Mouse (Mus musculus): ENCODE measurements around the gene Hist1h2bc.
"Not testable (repeated sequence)": the region's sequence is repeated elsewhere in the genome, so short reads cannot be mapped to it uniquely, and the experiment has no call there.

The Hist1h2bc gene

GRCm38 (mm10) chr13:23700786-23701520 is 17.0 kb downstream of the Hist1h2bc start:
- peak; percentile 57 for DNase-seq

DNA sequence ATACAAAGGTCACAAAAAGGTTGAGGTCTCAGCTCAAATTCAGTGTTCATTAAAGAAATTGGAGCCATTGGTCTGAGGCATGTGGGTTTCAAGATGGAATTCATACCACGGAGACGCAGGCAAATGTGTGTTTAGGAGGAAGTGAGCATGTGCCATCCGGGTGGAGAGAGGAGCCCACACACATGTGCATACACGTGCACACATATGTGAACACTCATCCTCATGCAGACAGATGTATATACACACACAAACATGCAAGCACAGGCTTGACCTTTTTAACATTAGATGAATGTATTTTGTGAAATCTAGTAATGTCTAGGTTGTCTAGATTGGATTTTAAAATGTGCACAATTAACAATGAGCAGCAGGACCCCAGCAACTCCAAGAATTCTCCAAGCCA is 18.2 kb downstream of the Hist1h2bc start:
- DNase-seq, result no peak

DNA sequence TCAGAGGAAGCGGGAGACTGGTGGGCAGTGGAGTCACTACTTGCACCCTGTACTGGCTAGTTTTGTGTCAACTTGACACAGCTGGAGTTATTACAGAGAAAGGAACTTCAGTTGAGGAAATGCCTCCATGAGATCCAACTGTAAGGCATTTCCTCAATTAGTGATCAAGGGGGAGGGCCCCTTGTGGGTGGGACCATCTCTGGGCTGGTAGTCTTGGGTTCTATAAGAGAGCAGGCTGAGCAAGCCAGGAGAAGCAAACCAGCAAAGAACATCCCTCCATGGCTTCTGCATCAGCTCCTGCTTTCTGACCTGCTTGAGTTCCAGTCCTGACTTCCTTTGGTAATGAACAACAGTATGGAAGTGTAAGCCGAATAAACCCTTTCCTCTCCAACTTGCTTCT is 18.8 kb downstream of the Hist1h2bc start:
- DNase-seq, result not testable (repeated sequence)

GRCm38 (mm10) chr13:23705751-23706356 is 21.9 kb downstream of the Hist1h2bc start:
- DNase-seq, result no peak

DNA sequence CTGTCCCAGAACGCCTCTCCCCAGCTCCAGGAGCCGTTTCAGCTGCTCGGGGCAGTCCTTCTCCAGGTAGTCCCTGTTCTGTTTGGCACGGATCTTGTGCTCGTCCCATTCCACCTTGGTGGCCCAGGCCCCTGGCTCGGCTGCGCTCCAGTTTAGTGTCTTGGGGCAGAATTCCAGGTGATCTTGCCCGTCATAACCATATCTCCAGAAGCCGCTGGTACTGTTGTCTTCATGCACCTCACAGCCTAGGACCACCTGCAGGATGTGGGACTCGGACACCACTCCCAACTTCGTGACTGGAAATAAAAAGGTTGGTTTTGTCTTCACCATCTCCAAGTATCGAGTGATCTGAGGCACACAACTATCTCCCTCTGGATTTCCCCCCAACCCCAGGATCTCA is 22.8 kb downstream of the Hist1h2bc start:
- DNase-seq, result no peak

GRCm38 (mm10) chr13:23708041-23708440 is 24.0 kb downstream of the Hist1h2bc start:
- DNase-seq, result no peak

GRCm38 (mm10) chr13:23708654-23709053 is 24.7 kb downstream of the Hist1h2bc start:
- DNase-seq, result no peak

- no peak for DNase-seq
Observed at GRCm38 (mm10) chr13:23709714-23710373, 25.8 kb downstream of the Hist1h2bc start.

DNA sequence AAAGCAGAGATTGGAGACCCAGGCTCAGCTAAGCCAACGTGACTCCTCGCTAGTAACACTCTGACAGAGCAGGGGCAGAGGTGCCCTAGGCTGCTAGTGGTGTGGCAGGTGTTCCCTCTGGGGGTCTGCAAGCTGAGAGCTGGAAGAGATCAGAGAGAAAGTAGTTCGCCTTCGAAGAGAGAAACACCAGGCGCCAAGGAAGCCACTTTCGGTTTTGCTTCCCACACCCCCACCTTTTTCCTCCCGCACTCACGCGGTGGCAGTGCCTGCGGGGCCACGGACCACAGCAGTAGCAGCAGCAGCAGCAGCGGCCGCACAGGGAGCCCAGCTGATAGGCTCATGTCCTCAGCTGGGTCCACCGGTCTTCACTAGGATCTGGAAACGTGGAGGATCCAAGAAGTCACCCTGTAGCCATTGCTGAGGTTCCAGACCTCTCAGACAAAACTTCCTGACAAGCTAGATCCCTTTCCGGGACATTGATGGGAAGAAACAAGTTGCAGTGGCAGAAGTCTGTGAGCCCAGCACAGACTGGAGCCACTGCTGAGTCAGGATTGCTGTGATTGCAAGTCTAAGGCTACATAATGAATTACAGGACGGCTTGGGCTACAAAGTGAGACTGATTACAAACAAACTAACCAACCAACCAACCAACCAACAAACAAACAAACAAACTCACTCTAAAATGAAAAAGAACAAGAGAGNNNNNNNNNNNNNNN is 26.5 kb downstream of the Hist1h2bc start, which contains the start of gene Hfe:
Gene Hfe, minus strand, starts transcription at position 481 of the 716 bp plus-strand sequence.
- peak; percentile 32 for DNase-seq

GRCm38 (mm10) chr13:23716261-23717042 is 32.5 kb downstream of the Hist1h2bc start:
- no peak for DNase-seq

DNA sequence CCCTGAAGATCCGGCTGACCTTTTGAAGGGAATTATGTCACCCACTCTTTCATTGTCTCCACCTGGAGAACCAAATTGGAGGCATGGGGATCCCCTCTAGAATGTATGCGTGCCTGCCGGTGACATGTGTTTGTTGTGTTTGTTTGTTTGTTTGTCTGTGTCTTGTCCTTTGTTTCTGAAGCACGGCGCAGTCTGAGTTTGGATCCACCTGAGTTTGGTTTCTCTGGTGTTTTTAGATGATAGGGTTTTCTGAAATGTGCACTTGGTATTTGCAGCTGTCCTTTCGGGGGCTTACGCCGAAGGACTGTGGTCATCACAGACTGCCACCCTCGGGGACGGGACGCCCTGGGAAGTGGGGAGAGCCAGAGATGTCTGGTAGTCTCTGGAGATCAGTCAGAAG is 33.2 kb downstream of the Hist1h2bc start:
- DNase-seq, result no peak

- not testable (repeated sequence) for DNase-seq
Observed at GRCm38 (mm10) chr13:23717593-23718245, 33.7 kb downstream of the Hist1h2bc start.

- no peak for DNase-seq
Observed at GRCm38 (mm10) chr13:23724239-23724638, 40.2 kb downstream of the Hist1h2bc start.

- no peak for DNase-seq
Observed at GRCm38 (mm10) chr13:23725213-23725612, 41.2 kb downstream of the Hist1h2bc start.

DNA sequence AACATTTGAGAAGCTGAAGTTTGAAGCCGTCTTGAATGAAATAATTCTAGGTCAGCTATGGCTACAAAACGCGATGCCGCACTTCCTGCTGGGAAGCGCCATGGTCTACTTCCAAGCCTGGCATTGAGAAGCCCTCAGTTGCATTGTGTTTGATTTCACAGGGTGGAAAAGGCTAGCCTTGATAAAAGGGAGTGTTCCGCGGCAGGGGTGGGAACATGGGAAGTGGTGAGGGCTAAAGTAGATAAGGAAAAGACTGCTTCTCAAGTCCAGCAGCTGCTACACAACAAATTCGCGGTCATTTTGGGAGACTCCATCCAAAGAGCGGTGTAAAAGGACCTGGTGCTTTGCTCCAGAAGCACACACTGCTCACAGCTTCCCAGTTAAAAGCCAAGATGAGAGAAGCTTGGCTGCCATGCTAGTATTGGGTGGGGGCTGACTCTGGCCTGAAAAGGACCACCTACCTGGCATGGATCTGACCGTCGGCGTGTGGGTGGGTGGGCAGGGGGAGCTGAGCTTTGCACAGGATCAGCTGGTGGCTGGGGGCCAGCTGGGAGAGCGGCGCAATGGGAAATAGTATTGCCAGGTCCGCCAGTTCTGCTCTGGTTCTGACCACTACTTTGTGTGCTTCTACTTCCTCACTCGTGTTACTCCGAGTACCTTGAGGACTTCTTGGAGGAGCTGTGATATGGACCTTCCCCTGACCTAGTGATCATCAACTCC is 44.6 kb downstream of the Hist1h2bc start:
- no peak for DNase-seq

DNA sequence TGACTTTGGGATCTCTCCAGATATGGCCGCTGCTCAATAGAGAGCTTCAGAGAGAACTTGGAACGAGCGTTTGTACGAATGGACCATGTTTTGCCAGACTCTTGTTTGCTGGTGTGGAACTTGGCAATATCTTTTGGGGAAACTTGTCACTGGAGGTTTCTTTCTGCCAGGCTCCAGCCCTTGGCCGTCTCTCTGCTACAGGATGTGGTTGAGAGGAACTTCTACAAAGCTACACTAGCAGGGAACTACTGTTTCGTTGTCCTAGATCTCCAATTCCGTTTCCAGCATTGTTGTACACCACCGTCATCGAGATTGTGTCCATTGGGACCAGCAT is 45.2 kb downstream of the Hist1h2bc start:
- no peak for DNase-seq

DNA sequence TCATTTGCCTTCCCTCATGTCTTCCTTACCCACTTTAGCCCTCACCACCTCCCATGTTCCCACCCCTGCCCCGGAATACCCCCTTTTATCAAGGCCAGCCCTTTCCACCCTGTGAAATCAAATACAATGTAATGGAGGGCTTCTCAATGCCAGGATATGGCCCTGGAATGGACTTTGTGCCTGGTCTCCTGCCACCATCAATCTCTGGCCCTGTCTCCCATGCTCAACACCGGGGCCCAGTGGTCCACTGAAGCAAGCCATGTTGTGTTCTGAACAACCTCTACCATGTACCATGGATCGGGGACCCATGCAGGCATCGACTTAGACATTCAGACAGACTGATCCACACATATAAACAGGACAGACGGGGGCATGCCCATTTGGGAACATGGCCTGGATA is 45.7 kb downstream of the Hist1h2bc start:
- DNase-seq, result no peak

DNA sequence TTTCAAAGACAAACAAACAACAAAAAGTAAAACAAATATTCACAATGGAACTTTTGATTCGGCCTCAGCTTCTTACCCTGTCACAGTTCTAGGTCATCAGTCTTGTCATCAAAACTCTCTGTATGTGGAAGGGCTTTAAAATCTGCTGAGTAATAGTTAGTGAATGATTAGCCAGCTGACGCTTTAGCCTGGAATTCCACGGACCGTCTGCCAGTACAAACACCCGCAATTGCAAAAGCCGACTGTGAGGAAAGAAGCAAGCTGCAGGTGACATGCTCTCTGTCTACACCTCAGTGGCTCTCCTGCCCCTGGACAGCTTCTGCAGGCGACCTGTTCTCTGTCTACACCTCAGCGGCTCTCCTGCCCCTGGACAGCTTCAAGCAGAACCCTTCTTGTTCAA is 46.5 kb downstream of the Hist1h2bc start:
- no peak for DNase-seq

DNA sequence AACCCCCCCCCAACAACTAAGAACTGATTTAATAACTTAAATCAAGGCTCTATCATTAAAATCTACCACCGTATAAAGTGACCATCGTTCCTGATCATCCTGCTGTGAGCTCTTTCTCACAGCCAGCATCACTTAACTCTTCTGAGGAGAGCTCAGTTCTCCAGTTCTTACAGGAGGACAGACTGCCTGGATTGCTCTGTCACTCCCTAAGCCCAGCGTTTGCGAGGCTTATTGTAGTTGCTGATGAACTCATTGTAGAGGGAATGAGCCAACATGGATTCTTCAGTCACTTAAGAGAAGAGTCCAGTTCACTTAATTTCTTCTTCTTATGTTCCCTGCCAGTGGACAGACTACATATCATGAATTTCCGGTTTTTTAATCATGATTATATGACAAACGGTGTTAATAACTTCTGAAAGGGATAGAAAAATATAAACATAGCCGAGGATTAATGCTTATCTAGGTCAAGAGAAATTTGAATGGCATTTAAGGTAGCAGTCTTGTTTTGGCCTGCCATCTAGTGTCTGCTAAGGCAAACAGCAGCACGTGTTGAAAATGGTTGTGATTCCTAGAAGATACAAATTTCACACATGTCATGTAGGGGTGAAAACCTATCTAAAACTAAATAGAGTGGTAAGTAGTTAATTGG is 48.3 kb downstream of the Hist1h2bc start:
- no peak for DNase-seq

- DNase-seq, result no peak
Observed at GRCm38 (mm10) chr13:23737091-23737490, 53.1 kb downstream of the Hist1h2bc start.

DNA sequence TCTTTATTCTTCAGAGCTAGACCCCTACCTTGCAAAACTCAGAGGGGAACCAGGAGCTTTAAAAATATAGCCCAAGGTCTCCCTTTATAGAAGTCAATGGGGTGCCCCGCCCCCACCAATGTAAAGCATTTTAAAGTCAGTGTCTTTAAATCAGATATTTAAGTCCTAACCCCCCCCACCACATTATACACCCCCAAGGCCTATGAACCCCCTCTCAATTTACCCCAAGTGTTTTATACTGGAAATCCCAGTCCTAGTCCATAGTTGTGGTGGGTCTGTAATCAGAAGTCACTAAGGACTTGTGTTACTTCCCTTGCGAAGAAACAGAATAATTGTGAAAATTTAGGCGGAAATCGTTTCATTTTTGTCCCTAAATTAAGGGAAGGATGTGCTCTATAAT is 54.0 kb downstream of the Hist1h2bc start:
- DNase-seq, result no peak

Data from right cerebral cortex, postnatal 14 days (tissue).